Mouse (Mus musculus): ENCODE data around the gene Slc17a2. TPM values are rescaled to one million over a fixed set of nuclear protein-coding genes. Genes with fewer than 3 reads are reported as not detected.

Gene Slc17a2
- not detected for polyA plus RNA-seq (2014; fragmentation: Illumina TruSeq; extraction: RNeasy Lipid Tissue Mini Kit (QIAGEN cat#74804); ENCODE audit: low read depth, low replicate concordance)

DNA sequence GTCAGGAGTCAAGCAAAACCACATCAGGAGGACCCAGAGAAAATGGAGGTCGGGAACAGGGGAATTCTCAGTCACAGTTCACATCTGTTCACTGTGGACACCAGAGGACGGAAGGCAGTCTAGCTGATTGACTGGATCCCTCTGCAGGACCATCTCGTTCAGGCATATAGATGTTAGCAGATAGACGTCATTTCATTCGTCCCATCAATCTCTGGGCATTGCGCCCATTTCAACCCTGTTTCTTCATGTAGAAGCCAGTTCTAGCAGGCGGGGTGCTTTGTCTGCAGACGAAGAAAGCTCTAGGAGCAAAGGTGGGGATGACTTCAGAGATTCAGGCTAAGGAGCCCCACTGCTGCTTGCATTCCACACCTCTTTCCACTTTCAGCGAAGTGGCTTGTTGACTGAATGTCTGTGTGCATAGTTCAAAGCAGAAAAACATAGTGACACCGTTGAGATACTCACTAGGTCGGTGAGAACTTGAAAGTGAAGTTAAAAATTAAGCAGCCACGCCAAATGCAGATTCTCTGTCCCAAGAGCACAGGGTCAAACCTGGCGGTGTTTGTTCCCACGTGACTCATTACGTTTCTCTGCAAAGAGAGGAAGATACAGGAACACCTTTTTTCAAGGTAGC lies at the start of gene Slc17a2:
TSS of gene Slc17a2 (plus strand) at position 572 of the 631 bp plus-strand sequence.

GRCm38 (mm10) chr13:23760972-23761864 lies 45.6 kb upstream of the Slc17a2 start, which contains the start of gene Hist1h4a:
Gene Hist1h4a (minus strand): TSS chr13:23761230.

GRCm38 (mm10) chr13:23761871-23762821 lies 44.6 kb upstream of the Slc17a2 start, which contains the start of gene Hist1h3a:
Gene Hist1h3a (minus strand): TSS chr13:23762386.

GRCm38 (mm10) chr13:23763586-23764323 lies 43.0 kb upstream of the Slc17a2 start, which contains the start of gene Hist1h1a:
Gene Hist1h1a (plus strand): TSS chr13:23763666.

GRCm38 (mm10) chr13:23769613-23770012 lies 37.2 kb upstream of the Slc17a2 start, which contains the start of gene Trim38:
Gene Trim38 (plus strand): TSS chr13:23769913.

DNA sequence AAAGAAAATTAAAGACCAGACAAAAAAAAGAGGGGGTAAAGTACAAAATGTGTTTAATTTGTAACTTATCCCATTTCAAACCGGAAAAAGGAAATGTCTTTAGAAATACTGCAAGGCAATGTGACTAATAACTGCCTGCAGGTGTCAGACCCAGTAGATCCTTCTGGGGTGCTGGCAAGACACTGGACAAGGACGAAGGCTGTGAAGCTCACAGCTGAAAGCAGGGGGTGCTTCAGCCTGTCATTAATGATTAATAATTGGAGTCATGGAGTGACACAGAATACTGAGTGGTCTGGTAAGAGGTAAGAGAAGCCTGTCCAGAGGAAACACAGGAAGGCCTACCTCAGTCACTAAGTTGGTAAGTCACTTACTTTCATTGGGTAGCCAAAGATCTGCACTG lies 32.5 kb downstream of the Slc17a2 start, which contains the start of gene Slc17a3:
TSS of gene Slc17a3 (plus strand) at position 127 of the 400 bp plus-strand sequence.

DNA sequence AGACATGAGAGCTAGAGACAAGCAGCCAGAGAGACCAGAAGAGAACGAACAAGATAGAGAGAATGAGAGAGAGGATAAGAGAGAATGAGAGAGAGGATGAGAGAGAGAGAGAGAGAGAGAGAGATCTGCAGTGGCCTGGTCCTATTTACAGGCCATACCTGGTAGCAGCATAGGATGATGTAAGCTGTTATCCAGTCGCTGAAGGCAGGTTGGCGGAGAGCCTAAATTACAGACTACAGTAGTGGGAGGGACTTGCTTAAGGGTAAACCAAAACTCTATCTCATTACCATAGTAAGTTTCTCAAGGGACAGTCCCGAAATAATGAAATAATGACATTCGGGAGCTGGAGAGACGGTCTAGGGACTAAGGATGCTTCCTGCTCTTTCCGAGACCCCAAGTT lies 60.6 kb downstream of the Slc17a2 start, which contains the start of gene Slc17a1:
TSS of gene Slc17a1 (plus strand) at position 346 of the 400 bp plus-strand sequence.

Other genes starting within 250 kb of the Slc17a2 start
- gene Hist1h3e, start 244.6 kb upstream of the Slc17a2 start, polyA plus RNA-seq (2014; fragmentation: Illumina TruSeq; extraction: RNeasy Lipid Tissue Mini Kit (QIAGEN cat#74804); ENCODE audit: low read depth, low replicate concordance): 0.67 TPM
- gene Hist1h2ae, start 235.8 kb upstream of the Slc17a2 start, polyA plus RNA-seq (2014; fragmentation: Illumina TruSeq; extraction: RNeasy Lipid Tissue Mini Kit (QIAGEN cat#74804); ENCODE audit: low read depth, low replicate concordance): not detected
- gene Hist1h2bg, start 235.6 kb upstream of the Slc17a2 start, polyA plus RNA-seq (2014; fragmentation: Illumina TruSeq; extraction: RNeasy Lipid Tissue Mini Kit (QIAGEN cat#74804); ENCODE audit: low read depth, low replicate concordance): 3.0 TPM
- not detected for gene Hist1h2bf, start 232.8 kb upstream of the Slc17a2 start, polyA plus RNA-seq (2014; fragmentation: Illumina TruSeq; extraction: RNeasy Lipid Tissue Mini Kit (QIAGEN cat#74804); ENCODE audit: low read depth, low replicate concordance)
- gene Hist1h2ad, start 232.6 kb upstream of the Slc17a2 start, polyA plus RNA-seq (2014; fragmentation: Illumina TruSeq; extraction: RNeasy Lipid Tissue Mini Kit (QIAGEN cat#74804); ENCODE audit: low read depth, low replicate concordance): not detected
- 0.92 TPM for gene Hist1h3d, start 231.2 kb upstream of the Slc17a2 start, polyA plus RNA-seq (2014; fragmentation: Illumina TruSeq; extraction: RNeasy Lipid Tissue Mini Kit (QIAGEN cat#74804); ENCODE audit: low read depth, low replicate concordance)
- 0.56 TPM for gene Hist1h4d, start 225.4 kb upstream of the Slc17a2 start, polyA plus RNA-seq (2014; fragmentation: Illumina TruSeq; extraction: RNeasy Lipid Tissue Mini Kit (QIAGEN cat#74804); ENCODE audit: low read depth, low replicate concordance)
- 7.3 TPM for gene Hist1h2be, start 185.9 kb upstream of the Slc17a2 start, polyA plus RNA-seq (2014; fragmentation: Illumina TruSeq; extraction: RNeasy Lipid Tissue Mini Kit (QIAGEN cat#74804); ENCODE audit: low read depth, low replicate concordance)
- 3.9 TPM for gene Hist1h1e, start 184.4 kb upstream of the Slc17a2 start, polyA plus RNA-seq (2014; fragmentation: Illumina TruSeq; extraction: RNeasy Lipid Tissue Mini Kit (QIAGEN cat#74804); ENCODE audit: low read depth, low replicate concordance)
- gene Hist1h2ac, start 123.0 kb upstream of the Slc17a2 start, polyA plus RNA-seq (2014; fragmentation: Illumina TruSeq; extraction: RNeasy Lipid Tissue Mini Kit (QIAGEN cat#74804); ENCODE audit: low read depth, low replicate concordance): 0.42 TPM
- gene Hist1h2bc, start 122.8 kb upstream of the Slc17a2 start, polyA plus RNA-seq (2014; fragmentation: Illumina TruSeq; extraction: RNeasy Lipid Tissue Mini Kit (QIAGEN cat#74804); ENCODE audit: low read depth, low replicate concordance): 128 TPM
- not detected for gene Hist1h1t, start 111.2 kb upstream of the Slc17a2 start, polyA plus RNA-seq (2014; fragmentation: Illumina TruSeq; extraction: RNeasy Lipid Tissue Mini Kit (QIAGEN cat#74804); ENCODE audit: low read depth, low replicate concordance)
- 0.73 TPM for gene Hist1h4c, start 108.5 kb upstream of the Slc17a2 start, polyA plus RNA-seq (2014; fragmentation: Illumina TruSeq; extraction: RNeasy Lipid Tissue Mini Kit (QIAGEN cat#74804); ENCODE audit: low read depth, low replicate concordance)
- gene Hfe, start 96.1 kb upstream of the Slc17a2 start, polyA plus RNA-seq (2014; fragmentation: Illumina TruSeq; extraction: RNeasy Lipid Tissue Mini Kit (QIAGEN cat#74804); ENCODE audit: low read depth, low replicate concordance): 35.7 TPM
- 73.4 TPM for gene Hist1h1c, start 68.2 kb upstream of the Slc17a2 start, polyA plus RNA-seq (2014; fragmentation: Illumina TruSeq; extraction: RNeasy Lipid Tissue Mini Kit (QIAGEN cat#74804); ENCODE audit: low read depth, low replicate concordance)
- not detected for gene Hist1h3c, start 61.4 kb upstream of the Slc17a2 start, polyA plus RNA-seq (2014; fragmentation: Illumina TruSeq; extraction: RNeasy Lipid Tissue Mini Kit (QIAGEN cat#74804); ENCODE audit: low read depth, low replicate concordance)
- not detected for gene Hist1h2bb, start 60.3 kb upstream of the Slc17a2 start, polyA plus RNA-seq (2014; fragmentation: Illumina TruSeq; extraction: RNeasy Lipid Tissue Mini Kit (QIAGEN cat#74804); ENCODE audit: low read depth, low replicate concordance)
- gene Hist1h2ab, start 55.9 kb upstream of the Slc17a2 start, polyA plus RNA-seq (2014; fragmentation: Illumina TruSeq; extraction: RNeasy Lipid Tissue Mini Kit (QIAGEN cat#74804); ENCODE audit: low read depth, low replicate concordance): not detected
- not detected for gene Hist1h3b, start 54.7 kb upstream of the Slc17a2 start, polyA plus RNA-seq (2014; fragmentation: Illumina TruSeq; extraction: RNeasy Lipid Tissue Mini Kit (QIAGEN cat#74804); ENCODE audit: low read depth, low replicate concordance)
- not detected for gene Hist1h4b, start 50.0 kb upstream of the Slc17a2 start, polyA plus RNA-seq (2014; fragmentation: Illumina TruSeq; extraction: RNeasy Lipid Tissue Mini Kit (QIAGEN cat#74804); ENCODE audit: low read depth, low replicate concordance)
- 2.5 TPM for gene Hist1h4a, start 45.8 kb upstream of the Slc17a2 start, polyA plus RNA-seq (2014; fragmentation: Illumina TruSeq; extraction: RNeasy Lipid Tissue Mini Kit (QIAGEN cat#74804); ENCODE audit: low read depth, low replicate concordance)
- not detected for gene Hist1h3a, start 44.6 kb upstream of the Slc17a2 start, polyA plus RNA-seq (2014; fragmentation: Illumina TruSeq; extraction: RNeasy Lipid Tissue Mini Kit (QIAGEN cat#74804); ENCODE audit: low read depth, low replicate concordance)
- not detected for gene Hist1h1a, start 43.3 kb upstream of the Slc17a2 start, polyA plus RNA-seq (2014; fragmentation: Illumina TruSeq; extraction: RNeasy Lipid Tissue Mini Kit (QIAGEN cat#74804); ENCODE audit: low read depth, low replicate concordance)
- gene Trim38, start 37.1 kb upstream of the Slc17a2 start, polyA plus RNA-seq (2014; fragmentation: Illumina TruSeq; extraction: RNeasy Lipid Tissue Mini Kit (QIAGEN cat#74804); ENCODE audit: low read depth, low replicate concordance): 0.15 TPM
- gene Slc17a3, start 32.4 kb downstream of the Slc17a2 start, polyA plus RNA-seq (2014; fragmentation: Illumina TruSeq; extraction: RNeasy Lipid Tissue Mini Kit (QIAGEN cat#74804); ENCODE audit: low read depth, low replicate concordance): not detected
- 0.35 TPM for gene Slc17a1, start 60.8 kb downstream of the Slc17a2 start, polyA plus RNA-seq (2014; fragmentation: Illumina TruSeq; extraction: RNeasy Lipid Tissue Mini Kit (QIAGEN cat#74804); ENCODE audit: low read depth, low replicate concordance)
- not detected for gene Slc17a4, start 108.0 kb downstream of the Slc17a2 start, polyA plus RNA-seq (2014; fragmentation: Illumina TruSeq; extraction: RNeasy Lipid Tissue Mini Kit (QIAGEN cat#74804); ENCODE audit: low read depth, low replicate concordance)
- not detected for gene Hist1h2ba, start 127.2 kb downstream of the Slc17a2 start, polyA plus RNA-seq (2014; fragmentation: Illumina TruSeq; extraction: RNeasy Lipid Tissue Mini Kit (QIAGEN cat#74804); ENCODE audit: low read depth, low replicate concordance)
- not detected for gene Hist1h2aa, start 127.5 kb downstream of the Slc17a2 start, polyA plus RNA-seq (2014; fragmentation: Illumina TruSeq; extraction: RNeasy Lipid Tissue Mini Kit (QIAGEN cat#74804); ENCODE audit: low read depth, low replicate concordance)
- 0.69 TPM for gene Scgn, start 184.2 kb downstream of the Slc17a2 start, polyA plus RNA-seq (2014; fragmentation: Illumina TruSeq; extraction: RNeasy Lipid Tissue Mini Kit (QIAGEN cat#74804); ENCODE audit: low read depth, low replicate concordance)